Mouse (Mus musculus) myocyte (in vitro differentiated cells): ENCODE measurements around the gene Gpr141.

ENCODE experiments used
- E2F4 ChIP-seq: IDR thresholded peaks from one replicate; pipeline ENCODE4 v1.6.1; 2011; ENCODE audit warnings: mild to moderate bottlenecking, control low read depth, moderate library complexity; ENCODE audit not compliant: insufficient read depth
- MAX ChIP-seq: IDR thresholded peaks from one replicate; pipeline ENCODE4 v1.6.1; 2011; ENCODE audit warnings: low read depth, mild to moderate bottlenecking, control low read depth
- TCF12 ChIP-seq: IDR thresholded peaks from one replicate; pipeline ENCODE4 v1.6.1; 2011; ENCODE audit warnings: mild to moderate bottlenecking, control low read depth; ENCODE audit not compliant: poor library complexity, insufficient read depth, severe bottlenecking

- TF ChIP-seq E2F4 (no peak), TCF12 (no peak), MAX (no peak)
Measured at GRCm38 (mm10) chr13:19734597-19734996, 89.5 kb downstream of the Gpr141 start.
